Mouse (Mus musculus) thymus, postnatal 25 days (tissue): ENCODE results near the gene Tgoln1.

Experiments used
- DNase-seq: peaks from one replicate; pipeline ENCODE4 v3.0.0; 2022

Gene Tgoln1

DNA sequence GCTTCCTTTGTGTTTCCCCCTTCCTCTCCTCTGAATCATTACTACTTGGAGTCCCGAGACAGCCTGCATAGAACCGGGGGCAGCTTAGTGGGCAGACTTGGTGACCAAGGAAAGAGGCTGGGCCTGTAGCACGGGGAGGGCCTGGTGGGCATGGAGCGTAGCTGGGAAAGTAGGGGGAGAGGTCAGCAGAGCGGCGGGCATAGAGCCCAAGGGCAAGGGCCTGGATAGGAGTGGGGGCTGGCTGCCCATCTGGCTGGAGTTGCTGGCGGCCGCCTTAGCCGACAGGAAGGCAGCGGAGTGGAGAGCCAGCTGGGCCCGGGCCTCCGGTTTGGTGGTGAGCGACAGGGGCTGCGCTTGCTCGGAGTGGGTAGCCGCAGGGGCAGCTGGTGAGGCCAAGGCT, 10.5 kb upstream of the Tgoln1 start:
- no peak for DNase-seq

GRCm38 (mm10) chr6:72626391-72626790, 9.6 kb upstream of the Tgoln1 start:
- no peak for DNase-seq

DNA sequence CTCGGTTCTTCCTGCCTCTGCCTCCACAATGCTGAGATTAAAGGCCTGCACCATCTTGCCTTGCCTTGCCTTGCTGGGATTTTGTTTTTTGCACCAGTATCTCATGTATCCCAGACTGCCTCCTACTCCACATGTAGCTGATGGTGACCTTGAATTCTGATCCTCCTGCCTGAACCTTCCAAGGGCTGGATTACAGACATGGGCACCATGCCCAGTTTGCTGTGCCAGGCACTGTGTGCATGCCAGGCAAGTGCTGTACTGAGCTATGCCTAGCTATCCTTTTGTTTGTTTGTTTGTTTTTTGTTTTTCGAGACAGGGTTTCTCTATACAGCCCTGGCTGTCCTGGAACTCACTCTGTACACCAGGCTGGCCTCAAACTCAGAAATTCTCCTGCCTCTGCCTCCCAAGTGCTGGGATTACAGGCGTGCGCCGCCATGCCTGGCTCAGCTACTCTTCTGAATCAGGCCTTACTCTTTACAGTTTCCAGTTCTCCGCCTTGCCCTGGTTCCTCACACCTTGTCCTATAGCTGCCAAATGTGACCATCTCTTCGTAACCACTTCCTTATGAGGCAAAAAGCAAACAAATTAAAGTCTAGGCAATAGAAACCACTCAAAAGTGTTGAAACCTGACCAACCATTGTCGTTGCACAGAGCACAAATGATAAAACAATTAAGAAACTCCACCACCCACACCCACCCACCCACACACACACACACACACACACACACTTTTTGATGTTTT, 7.0 kb upstream of the Tgoln1 start:
- no peak for DNase-seq

- no peak for DNase-seq
Measured at GRCm38 (mm10) chr6:72622917-72623316, 6.1 kb upstream of the Tgoln1 start.

DNA sequence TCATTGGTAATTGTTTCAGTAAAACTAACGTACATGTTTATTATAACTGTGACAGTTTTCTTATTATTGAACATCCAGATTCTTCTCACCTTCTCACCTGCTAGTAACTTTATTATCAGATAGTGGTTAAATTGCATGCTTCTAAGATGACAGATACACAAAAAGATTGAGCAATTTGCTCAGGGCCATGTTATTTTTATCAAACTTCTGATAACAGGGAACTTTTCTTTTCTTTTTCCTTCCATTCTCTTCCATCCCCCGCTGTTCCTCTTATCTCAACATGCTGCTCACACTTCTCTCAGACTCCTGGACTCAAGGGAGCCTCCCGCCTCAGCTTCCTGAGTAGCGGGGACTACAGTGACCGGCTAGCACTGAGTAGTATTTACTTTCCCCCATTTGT, 4.1 kb upstream of the Tgoln1 start:
- no peak for DNase-seq

DNA sequence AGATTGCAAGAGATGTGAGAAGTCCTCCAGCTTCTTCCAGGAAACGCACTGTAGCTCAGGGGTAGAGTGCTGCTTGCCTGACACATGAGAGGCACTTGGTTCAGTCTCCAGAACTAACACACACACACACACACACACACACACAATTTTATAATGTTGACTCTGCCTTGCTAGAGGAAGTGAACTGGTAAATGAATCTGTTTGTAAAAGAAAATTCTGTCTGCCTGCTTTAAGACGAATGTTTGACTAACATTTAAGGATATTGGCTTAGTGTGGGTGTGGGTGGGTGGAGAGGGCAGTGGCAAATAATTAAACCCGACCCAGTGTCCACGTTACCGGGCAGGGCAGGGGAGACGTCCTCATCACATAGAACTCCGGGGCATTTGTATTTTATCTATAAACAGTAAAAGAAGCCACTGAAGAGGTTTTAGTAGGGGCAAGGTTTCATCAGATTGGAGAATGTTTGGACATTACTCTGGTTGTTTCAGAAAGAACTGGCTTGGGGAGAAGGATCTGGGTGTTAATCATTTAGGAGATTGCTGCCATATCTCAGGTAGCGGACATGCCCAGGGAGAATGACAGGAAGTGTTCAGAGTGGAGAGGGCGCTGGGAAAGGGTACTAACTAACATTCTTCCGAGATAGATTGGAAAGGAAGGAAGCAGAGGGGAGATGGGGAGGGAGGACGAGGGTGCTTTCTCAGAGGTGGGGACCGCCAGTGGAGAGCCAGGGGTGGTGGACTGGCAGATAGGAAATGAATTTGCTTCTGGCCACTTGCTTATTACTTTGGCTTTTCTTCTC, 3.1 kb upstream of the Tgoln1 start:
- DNase-seq: no peak

- DNase-seq: no peak
Measured at GRCm38 (mm10) chr6:72615561-72616375, 1.0 kb downstream of the Tgoln1 start.

DNA sequence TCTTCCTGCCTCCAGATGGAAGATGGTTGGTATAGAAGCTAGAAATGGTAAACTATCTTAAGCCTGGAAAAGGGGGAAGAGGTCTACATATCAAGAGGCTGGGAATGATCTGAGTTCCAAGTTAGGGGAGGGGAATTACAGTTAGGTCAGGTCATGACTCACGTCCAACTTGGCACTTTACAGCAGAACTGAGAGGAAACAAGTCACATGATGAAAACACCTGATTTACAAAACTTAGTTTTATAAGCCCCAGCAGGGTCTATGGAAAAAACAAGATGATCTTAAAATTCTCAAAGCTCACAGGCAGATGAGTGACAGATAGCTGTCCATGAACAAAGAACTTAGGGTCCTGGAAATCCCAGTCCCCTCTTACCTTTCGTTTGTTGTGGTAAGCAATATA, 1.6 kb downstream of the Tgoln1 start:
- no peak for DNase-seq

GRCm38 (mm10) chr6:72610261-72610660, 6.5 kb downstream of the Tgoln1 start:
- no peak for DNase-seq

- no peak for DNase-seq
Measured at GRCm38 (mm10) chr6:72608662-72609184, 8.1 kb downstream of the Tgoln1 start.

DNA sequence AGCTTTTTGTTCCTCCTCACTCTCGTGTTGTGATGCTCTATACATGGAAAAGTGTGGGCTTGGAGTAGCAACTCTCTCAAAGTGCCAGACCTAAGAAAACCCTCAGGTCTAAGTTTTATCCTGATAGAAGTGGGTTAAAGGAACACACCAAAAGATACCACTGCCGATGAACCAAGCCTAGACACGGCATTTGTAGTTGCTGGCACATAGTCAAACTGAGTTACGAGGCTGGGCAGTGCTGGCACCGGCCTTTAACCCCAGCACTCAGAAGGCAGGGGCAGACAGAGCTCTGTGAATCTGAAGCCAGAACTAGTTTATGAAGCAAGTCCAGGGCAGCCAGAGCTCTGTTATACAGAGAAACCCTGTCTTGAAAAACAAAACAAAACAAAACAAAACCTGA, 9.1 kb downstream of the Tgoln1 start:
- DNase-seq: no peak

DNA sequence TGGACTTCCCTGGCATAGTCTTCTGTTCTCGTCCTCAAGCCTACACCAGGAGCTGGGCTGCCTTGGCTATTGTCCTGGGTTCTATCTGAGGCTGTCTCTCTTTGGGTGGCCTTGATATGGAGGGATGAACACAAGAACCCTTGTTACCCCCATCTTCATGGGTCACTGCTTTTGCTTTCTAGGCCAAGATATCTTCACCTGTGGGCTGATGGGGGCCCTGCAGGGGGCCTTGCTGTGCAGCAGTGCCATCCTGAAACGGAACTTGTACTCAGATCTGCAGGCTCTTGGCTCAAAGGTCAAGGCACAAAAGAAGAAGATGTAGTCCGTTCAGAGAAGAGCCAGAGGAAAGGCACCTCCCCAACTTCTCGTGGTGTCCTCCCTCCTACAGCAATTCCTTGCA, 9.7 kb downstream of the Tgoln1 start:
- DNase-seq: no peak

DNA sequence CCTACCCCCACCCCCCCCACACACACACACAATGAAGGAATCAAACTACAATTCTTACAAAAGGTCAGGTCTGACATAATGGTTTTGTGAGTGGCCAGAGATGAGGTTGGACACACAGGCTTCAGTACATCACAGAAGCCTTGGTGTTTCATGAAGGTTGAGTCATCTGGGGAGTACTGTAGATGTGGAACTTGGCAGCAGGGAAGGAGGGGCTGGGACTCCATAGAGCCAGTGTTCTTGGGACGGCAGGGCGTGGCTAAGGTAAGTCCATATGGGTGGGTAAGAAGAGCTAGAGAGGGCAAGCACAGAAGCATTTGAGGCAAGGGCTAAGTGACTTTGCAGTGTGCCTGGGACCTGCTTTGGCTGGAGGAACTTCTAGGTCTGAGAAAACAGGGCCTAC, 12.7 kb downstream of the Tgoln1 start:
- DNase-seq: no peak

GRCm38 (mm10) chr6:72601732-72602131, 15.1 kb downstream of the Tgoln1 start:
- DNase-seq: peak; percentile 88

DNA sequence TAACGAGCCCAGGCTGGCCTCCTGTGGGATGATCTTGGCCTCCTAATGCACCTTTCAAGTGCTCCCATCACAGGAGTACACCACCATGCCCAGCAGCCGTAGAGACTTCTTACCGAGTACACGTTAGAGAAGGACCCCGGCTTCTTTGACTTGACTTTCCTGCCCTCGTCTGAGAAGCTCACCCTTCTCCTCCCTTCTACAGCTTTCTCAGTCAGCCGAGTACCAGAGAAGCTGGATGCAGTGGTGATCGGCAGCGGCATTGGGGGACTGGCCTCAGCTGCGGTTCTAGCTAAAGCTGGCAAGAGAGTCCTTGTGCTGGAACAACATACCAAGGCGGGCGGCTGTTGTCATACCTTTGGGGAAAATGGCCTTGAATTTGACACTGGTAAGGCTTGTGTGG, 16.0 kb downstream of the Tgoln1 start:
- no peak for DNase-seq

GRCm38 (mm10) chr6:72600216-72600615, 16.6 kb downstream of the Tgoln1 start:
- no peak for DNase-seq

- no peak for DNase-seq
Measured at GRCm38 (mm10) chr6:72598791-72599557, 17.8 kb downstream of the Tgoln1 start.

GRCm38 (mm10) chr6:72597956-72598753, 18.6 kb downstream of the Tgoln1 start, which contains the start of the genes Elmod3 and Retsat:
TSS of gene Elmod3 (minus strand) at chr6:72598413.
TSS of gene Retsat (plus strand) at chr6:72598475.
- peak; percentile 84 for DNase-seq

- DNase-seq: no peak
Measured at GRCm38 (mm10) chr6:72597083-72597874, 19.5 kb downstream of the Tgoln1 start.

DNA sequence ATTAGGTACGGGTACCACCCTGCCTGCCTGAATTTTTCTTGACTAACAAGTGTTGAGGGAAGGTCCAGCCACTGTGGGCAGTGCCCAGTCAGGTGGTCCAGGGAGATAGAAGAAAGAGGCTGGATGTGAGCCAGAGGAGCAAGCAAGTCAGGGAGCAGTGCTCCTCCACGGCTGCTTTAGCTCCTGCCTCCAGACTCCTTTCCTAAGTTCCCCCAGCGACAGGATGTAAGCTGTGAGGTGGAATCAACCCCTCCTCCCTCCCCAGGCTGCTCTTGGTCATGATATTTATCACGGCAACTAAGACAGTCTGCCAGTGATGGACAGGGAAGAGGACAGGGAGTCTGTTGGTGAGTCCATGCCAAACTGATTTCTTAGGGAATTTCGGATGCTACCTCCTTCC, 22.9 kb downstream of the Tgoln1 start:
- no peak for DNase-seq
